Mouse (Mus musculus) stomach, postnatal 0 days (tissue): Measurements from ENCODE around the gene Gm3952. TPM values are rescaled to one million over a fixed set of nuclear protein-coding genes. Genes with fewer than 3 reads are reported as not detected.

Experiments used
- ATAC-seq: fragments of 200-750 bp; cut with Nextera tagmentation; 2 replicates; pipeline ENCODE4 v1.8.0; 2017; ENCODE audit not compliant: low FRiP score, low TSS enrichment
- DNase-seq: peaks from one replicate; pipeline ENCODE4 v3.0.0-alpha.2; 2016; ENCODE audit warnings: low spot score
- H3K27ac ChIP-seq: fragments of 300-500 bp; sonication (generic); replicated peaks from 2 replicates; pipeline ENCODE4 v1.5.1; 2014; ENCODE audit warnings: mild to moderate bottlenecking, control low read depth
- H3K27me3 ChIP-seq: fragments of 300-500 bp; sonication (generic); 2 replicates; pipeline ENCODE4 v1.6.1; 2014; ENCODE audit warnings: low read length; ENCODE audit not compliant: control insufficient read depth, insufficient read depth
- H3K36me3 ChIP-seq: fragments of 300-500 bp; sonication (generic); 2 replicates; pipeline ENCODE4 v1.6.1; 2014; ENCODE audit warnings: low read length, mixed read lengths; ENCODE audit not compliant: control insufficient read depth, insufficient read depth
- H3K4me1 ChIP-seq: fragments of 300-500 bp; sonication (generic); replicated peaks from 2 replicates; pipeline ENCODE4 v1.6.1; 2014; ENCODE audit warnings: antibody characterized with exemption; ENCODE audit not compliant: control insufficient read depth, insufficient read depth
- H3K4me2 ChIP-seq: fragments of 300-500 bp; sonication (generic); replicated peaks from 2 replicates; pipeline ENCODE4 v1.6.1; 2014; ENCODE audit warnings: low read depth, mild to moderate bottlenecking, control low read depth, moderate library complexity
- H3K4me3 ChIP-seq: fragments of 300-500 bp; sonication (generic); 2 replicates; pipeline ENCODE4 v1.5.1; 2014; ENCODE audit warnings: low read depth, low read length, control low read depth
- H3K9ac ChIP-seq: fragments of 300-500 bp; sonication (generic); 2 replicates; pipeline ENCODE4 v1.6.1; 2014; ENCODE audit warnings: mild to moderate bottlenecking, low read length, control low read depth, mixed read lengths
- H3K9me3 ChIP-seq: fragments of 300-500 bp; sonication (generic); 2 replicates; pipeline ENCODE4 v1.6.1; 2016; ENCODE audit warnings: low read length; ENCODE audit not compliant: control insufficient read depth
- CTCF ChIP-seq: IDR thresholded peaks from 2 replicates; pipeline ENCODE4 v1.5.1; 2016; ENCODE audit warnings: antibody characterized with exemption, low read depth, mild to moderate bottlenecking, moderate library complexity
- EP300 ChIP-seq: optimal IDR thresholded peaks from 2 replicates; pipeline ENCODE3; 2016; ENCODE audit warnings: antibody characterized with exemption
- WGBS: fragments of 180-500 bp; shearing (Covaris S2); extraction: QIAGEN DNeasy Blood & Tissue Kit; methylation state at CpG from one replicate; pipeline ENCODE4 v1.1.7; 2014; 5-methylcytosine and 5-hydroxymethylcytosine counted together
- polyA plus RNA-seq: library from polyadenylated mRNA; unstranded; fragments of >200 nt; fragmentation: Nextera tagmentation; extraction: Ambion mirVana; gene quantifications from 2 replicates; pipeline ENCODE4 v1.2.1, GENCODE M21; 2015

Gm3952 gene
- polyA plus RNA-seq, 1 experiment from 2014 or later = not detected

- no peak overlapping the region for H3K27ac ChIP-seq
- H3K9ac ChIP-seq = no peak overlapping the region
- no peak overlapping the region for H3K4me2 ChIP-seq
- WGBS = 16% methylated on average over 3 of the region's 3 CpGs
- no peaks in the 10 kb centered on the region for H3K36me3 ChIP-seq
- no peaks in the 10 kb centered on the region for H3K27me3 ChIP-seq
- DNase-seq (no peak), ATAC-seq (no peak)
- no peaks in the 10 kb centered on the region; the same call in 1 of the 2 replicates for H3K4me1 ChIP-seq
- H3K4me3 ChIP-seq = no peak overlapping the region
- TF ChIP-seq EP300 = no peak
- TF ChIP-seq CTCF = no peak
- H3K9me3 ChIP-seq = no peaks in the 10 kb centered on the region
Measured at GRCm38 (mm10) chr8:128697945-128698344, 100.5 kb downstream of the Gm3952 start.

GRCm38 (mm10) chr8:128696701-128697397 lies 101.6 kb downstream of the Gm3952 start:
- ATAC-seq (no peak), DNase-seq (no peak)
- no peaks in the 10 kb centered on the region for H3K27me3 ChIP-seq
- H3K4me3 ChIP-seq = no peak overlapping the region
- H3K27ac ChIP-seq = no peak overlapping the region
- H3K4me2 ChIP-seq = no peak overlapping the region
- no peaks in the 10 kb centered on the region; the same call in 1 of the 2 replicates for H3K4me1 ChIP-seq
- TF ChIP-seq CTCF = no peak
- TF ChIP-seq EP300 = no peak
- WGBS = 91% methylated on average over 1 of the region's 1 CpGs
- H3K9ac ChIP-seq = no peak overlapping the region
- H3K9me3 ChIP-seq = no peaks in the 10 kb centered on the region
- H3K36me3 ChIP-seq = no peaks in the 10 kb centered on the region

Other genes starting within 250 kb of the Gm3952 start
- gene Itgb1, start 113.0 kb downstream of the Gm3952 start, polyA plus RNA-seq = 225 and 246 TPM in 2 replicates